Mouse (Mus musculus): ENCODE measurements around the gene Nek9.

GRCm38 (mm10) chr12:85346374-85346773 is 7.2 kb upstream of the Nek9 start:
- TF ChIP-seq CTCF (IDR thresholded peaks at IDR 0.05; ENCODE audit: low read depth, low read length) (peak; percentile 44), POLR2A (IDR thresholded peaks at IDR 0.05; ENCODE audit: extremely low read depth, insufficient read depth, low read length) (no peak)

All from liver, adult 2 months (tissue).